Mouse (Mus musculus) brown adipose tissue, adult 24 weeks (tissue): Measurements from ENCODE around the gene Ahcyl2. TPM values are rescaled to one million over a fixed set of nuclear protein-coding genes. Genes with fewer than 3 reads are reported as not detected.
"Not testable (repeated sequence)": the region's sequence is repeated elsewhere in the genome, so short reads cannot be mapped to it uniquely, and the experiment has no call there.

Experiments
- H3K27ac ChIP-seq: fragments of 200-500 bp; replicated peaks from 2 replicates; pipeline ENCODE4 v1.5.1; 2012; ENCODE audit warnings: low read depth, mild to moderate bottlenecking, low read length
- H3K4me1 ChIP-seq: fragments of 200-500 bp; 2 replicates; pipeline ENCODE4 v1.6.1; 2012; ENCODE audit warnings: low read length, mixed read lengths; ENCODE audit not compliant: control insufficient read depth, insufficient read depth, insufficient read length
- H3K4me3 ChIP-seq: fragments of 200-500 bp; 2 replicates; pipeline ENCODE4 v1.5.1; 2012; ENCODE audit warnings: low read depth, mild to moderate bottlenecking, low read length, moderate library complexity; ENCODE audit not compliant: insufficient read depth
- polyA plus RNA-seq: library from polyadenylated mRNA; stranded (reverse); fragments of >200 nt; gene quantifications from 2 replicates; pipeline ENCODE4 v1.2.4, GENCODE M21; 2012; ENCODE audit not compliant: missing spikeins, insufficient read depth, insufficient read length

Gene Ahcyl2
- polyA plus RNA-seq, 1 experiment, result 55.9 TPM

- Histone ChIP-seq H3K4me1 (no peaks in the 10 kb centered on the region), H3K27ac (no peak overlapping the region), H3K4me3 (no peak overlapping the region)
Measured at GRCm38 (mm10) chr6:29759012-29759679, 8.7 kb upstream of the Ahcyl2 start.

DNA sequence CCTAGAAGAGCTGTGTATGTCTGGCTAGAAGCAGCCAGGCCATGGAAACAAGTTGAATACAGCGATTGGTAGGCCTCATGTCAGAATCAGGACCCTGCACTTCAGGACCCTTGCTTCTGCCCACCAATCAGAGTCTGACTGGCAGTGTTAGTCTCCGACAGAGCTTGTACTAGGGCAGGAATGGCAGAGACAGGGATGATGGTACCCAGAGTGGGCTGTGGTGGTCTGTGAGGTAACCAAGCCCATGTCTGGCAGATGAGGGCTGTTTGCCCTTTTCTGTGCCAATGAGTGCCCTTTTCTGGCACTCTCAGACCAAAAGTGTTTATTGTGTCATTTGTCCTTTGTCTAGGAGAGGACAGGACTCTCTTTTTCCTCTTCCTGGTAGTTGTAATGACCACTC is 7.4 kb upstream of the Ahcyl2 start:
- not testable (repeated sequence) for H3K27ac ChIP-seq, H3K4me1 ChIP-seq, H3K4me3 ChIP-seq

DNA sequence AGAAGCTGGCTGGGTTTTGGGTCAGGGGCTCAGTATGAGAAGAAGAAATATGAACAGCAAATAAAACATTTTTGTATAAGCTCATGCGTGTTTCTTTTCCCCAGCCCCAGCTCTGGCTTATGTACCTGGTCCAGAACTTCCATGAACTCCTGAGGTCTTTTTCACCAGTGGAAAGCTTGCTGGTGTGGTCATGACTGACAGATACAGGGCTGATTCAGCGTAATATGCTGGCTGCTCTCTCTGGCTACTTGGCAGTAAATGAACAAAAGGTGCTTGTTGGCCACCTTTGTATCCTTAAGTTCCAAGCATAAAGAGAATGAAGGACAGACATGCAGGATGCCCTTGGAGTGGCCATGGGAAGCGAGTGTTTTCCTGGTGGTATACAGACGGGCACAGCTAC is 6.5 kb upstream of the Ahcyl2 start:
- Histone ChIP-seq H3K4me1 (no peaks in the 10 kb centered on the region), H3K27ac (no peak overlapping the region), H3K4me3 (no peak overlapping the region)

- Histone ChIP-seq H3K4me1 (no peaks in the 10 kb centered on the region), H3K4me3 (no peak overlapping the region), H3K27ac (no peak overlapping the region)
Measured at GRCm38 (mm10) chr6:29762524-29762923, 5.3 kb upstream of the Ahcyl2 start.

GRCm38 (mm10) chr6:29766874-29767273 is 937 bp upstream of the Ahcyl2 start:
- no peak overlapping the region for H3K27ac ChIP-seq
- H3K4me1 ChIP-seq, result peaks cover 7% of the 10 kb centered on the region; the same call in 1 of the 2 replicates
- no peak overlapping the region for H3K4me3 ChIP-seq

GRCm38 (mm10) chr6:29768791-29769441 is 1.1 kb downstream of the Ahcyl2 start:
- Histone ChIP-seq H3K27ac (peak overlapping the region; percentile 21), H3K4me3 (peak overlapping the region; percentile 88), H3K4me1 (peaks cover 7% of the 10 kb centered on the region; the same call in 1 of the 2 replicates)

DNA sequence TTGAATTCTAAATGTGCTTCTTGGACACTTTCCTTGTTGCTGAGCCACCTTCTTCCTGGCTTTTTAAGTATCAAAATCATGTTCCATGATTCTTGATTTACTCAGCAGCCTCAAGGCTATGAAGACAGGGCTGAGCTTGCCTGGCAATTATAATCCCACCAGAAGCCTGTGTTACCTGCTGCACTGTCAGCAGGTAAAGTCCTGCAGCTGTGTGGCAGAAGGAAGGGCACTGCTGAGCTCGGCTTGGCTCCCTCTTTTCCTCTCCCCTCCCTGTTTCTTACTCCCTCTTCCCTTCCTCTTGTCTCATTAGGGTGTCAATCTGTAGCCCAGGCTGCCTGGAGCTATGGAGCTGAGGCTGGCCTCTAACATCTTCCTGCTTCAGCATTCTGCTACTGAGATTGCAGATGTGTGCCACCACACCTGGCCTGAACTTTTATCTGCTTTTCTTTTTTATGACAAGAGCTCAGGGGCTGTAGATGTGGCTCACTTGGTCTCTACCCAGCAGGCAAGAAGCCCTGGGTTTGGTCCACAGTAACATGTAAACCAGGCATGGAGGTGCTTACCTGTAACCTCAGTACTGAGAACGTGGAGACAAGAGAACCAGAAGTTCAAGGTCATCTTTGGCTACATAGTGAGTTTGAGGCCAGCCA is 3.0 kb downstream of the Ahcyl2 start:
- Histone ChIP-seq H3K4me1 (peaks cover 8% of the 10 kb centered on the region; the same call in 1 of the 2 replicates), H3K27ac (no peak overlapping the region), H3K4me3 (no peak overlapping the region)

GRCm38 (mm10) chr6:29772236-29772635 is 4.4 kb downstream of the Ahcyl2 start:
- H3K4me1 ChIP-seq, result peaks cover 8% of the 10 kb centered on the region; the same call in 1 of the 2 replicates
- H3K4me3 ChIP-seq, result no peak overlapping the region
- H3K27ac ChIP-seq, result no peak overlapping the region

DNA sequence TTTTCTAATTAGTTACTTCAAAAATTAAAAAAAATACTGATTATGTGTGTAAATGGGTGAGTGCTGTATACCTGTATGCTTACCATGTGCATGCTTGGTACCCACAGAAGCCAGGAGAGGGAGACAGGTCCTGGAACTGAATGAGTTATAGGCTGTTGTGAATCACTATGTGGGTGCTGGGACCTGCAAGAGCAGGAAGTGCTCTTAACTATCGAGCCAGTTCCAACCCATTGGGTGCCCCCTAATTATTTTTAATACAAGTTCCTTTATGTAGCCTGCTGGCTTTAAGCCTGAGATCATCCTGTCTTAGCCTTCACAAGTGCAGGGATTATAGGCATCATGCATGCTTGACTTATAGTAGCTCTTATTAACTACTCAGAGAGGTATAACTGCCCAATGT is 6.3 kb downstream of the Ahcyl2 start:
- H3K4me3 ChIP-seq, result no peak overlapping the region
- H3K4me1 ChIP-seq, result peaks cover 8% of the 10 kb centered on the region; the same call in 1 of the 2 replicates
- no peak overlapping the region for H3K27ac ChIP-seq

DNA sequence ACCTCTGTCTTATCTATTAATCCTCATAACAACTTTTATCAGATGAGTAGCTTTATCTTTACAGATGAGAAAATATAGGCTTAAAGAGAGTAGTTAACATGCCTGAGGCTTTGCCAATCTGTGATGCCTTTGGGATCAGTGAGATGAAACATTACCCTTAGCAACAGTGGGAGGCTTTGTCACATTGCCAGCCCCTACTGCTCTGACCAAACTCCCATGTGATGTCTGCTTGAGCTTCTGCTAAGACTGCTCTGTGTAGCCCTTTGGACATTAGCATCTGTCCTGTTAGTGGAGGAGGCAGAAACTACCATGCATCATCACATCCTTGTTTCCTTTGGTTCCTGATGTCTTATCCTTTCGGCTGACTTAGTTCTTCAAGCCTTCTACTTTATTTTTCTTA is 7.8 kb downstream of the Ahcyl2 start:
- H3K4me3 ChIP-seq, result no peak overlapping the region
- peaks cover 8% of the 10 kb centered on the region; the same call in 1 of the 2 replicates for H3K4me1 ChIP-seq
- H3K27ac ChIP-seq, result no peak overlapping the region

DNA sequence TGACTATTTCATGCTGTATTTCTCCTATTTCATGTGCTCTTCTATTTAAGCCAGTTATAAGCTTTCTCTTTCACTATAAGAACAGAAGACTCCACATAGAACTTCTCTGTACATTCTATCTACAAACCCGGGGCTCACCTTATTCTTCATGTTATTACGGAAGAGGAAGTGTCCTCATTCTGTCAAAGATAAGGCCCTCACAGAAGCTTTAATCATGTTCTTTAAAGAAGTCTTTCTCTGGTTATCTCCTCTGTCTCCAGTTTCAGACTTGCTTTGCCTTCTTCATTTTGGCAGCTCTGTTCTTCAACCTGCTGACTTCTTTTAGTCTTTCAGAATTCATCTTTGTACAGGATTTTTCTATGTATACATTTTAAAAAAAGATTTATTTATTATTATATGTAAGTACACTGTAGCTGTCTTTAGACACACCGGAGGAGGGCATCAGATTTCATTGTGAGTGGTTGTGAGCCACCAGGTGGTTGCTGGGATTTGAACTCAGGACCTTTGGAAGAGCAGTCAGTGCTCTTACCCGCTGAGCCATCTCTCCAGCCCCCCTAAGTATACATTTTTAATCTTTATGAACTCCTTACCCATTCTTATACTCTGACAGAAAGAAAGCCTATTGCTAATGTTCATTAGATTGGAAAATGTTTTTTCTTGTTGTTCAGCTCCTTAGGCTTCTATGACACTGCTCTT is 8.9 kb downstream of the Ahcyl2 start:
- Histone ChIP-seq H3K4me1 (0 out of 2 replicates have a peak, but pooled peaks cover 2% of the 10 kb centered on the region), H3K27ac (no peak overlapping the region)

DNA sequence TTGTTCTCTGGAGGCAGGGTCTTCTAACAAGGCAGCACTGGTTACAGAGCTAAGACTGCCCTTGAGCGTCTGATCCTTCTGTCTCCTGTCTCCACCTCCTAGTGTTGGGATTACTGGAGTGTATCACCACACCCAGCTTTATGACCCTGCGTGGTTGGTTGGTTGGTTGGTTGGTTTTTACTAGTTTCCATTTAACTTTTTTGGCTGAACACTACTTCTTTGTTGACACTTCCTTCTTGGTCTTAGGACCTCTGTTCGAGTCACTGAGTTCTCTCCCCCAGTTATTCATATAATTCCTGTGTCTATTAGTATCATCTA is 9.4 kb downstream of the Ahcyl2 start:
- Histone ChIP-seq H3K27ac (no peak overlapping the region), H3K4me1 (0 out of 2 replicates have a peak, but pooled peaks cover 2% of the 10 kb centered on the region), H3K4me3 (no peak overlapping the region)

More for the DNA sequence above, 8.9 kb downstream of the Ahcyl2 start:
- H3K4me3 ChIP-seq, result no peak overlapping the region

- Histone ChIP-seq H3K27ac (no peak overlapping the region), H3K4me1 (0 out of 2 replicates have a peak, but pooled peaks cover 2% of the 10 kb centered on the region), H3K4me3 (no peak overlapping the region)
Measured at GRCm38 (mm10) chr6:29780082-29780481, 12.3 kb downstream of the Ahcyl2 start.

DNA sequence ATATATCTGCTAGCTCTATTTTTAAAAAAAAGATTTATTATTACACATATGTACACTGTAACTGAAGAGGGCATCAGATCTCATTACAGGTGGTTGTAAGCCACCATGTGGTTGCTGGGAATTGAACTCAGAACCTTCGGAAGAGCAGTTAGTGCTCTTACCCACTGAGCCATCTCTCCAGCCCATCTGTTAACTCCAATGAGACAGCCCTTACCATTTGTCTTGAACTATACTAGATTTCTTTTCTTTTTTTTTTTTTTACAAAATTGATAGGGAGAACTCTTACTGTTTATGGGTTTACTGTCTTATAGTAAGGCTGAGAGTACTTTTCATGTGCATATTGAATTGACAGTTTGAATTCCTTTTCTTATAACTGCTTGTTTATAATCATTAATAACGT is 12.8 kb downstream of the Ahcyl2 start:
- H3K4me3 ChIP-seq, result no peak overlapping the region
- H3K4me1 ChIP-seq, result 0 out of 2 replicates have a peak, but pooled peaks cover 2% of the 10 kb centered on the region
- no peak overlapping the region for H3K27ac ChIP-seq

DNA sequence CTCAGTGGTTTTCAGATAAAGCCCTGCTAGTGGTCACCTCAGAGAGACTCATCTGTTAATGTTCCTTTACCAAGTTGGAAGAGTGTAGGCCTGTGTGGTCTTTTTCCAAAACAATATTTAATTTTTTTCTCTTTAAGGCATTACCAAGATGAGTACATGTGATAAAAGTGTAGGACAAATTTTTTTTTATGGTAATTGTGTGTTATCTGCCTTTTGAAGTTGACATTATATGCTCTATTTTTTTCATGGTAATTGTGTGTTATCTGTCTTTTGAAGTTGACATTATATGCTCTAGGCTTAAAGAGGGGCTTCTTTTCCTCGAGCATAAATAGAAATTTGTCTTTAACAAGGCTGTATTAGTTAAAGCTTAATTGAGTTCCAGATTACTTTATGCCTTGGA is 14.4 kb downstream of the Ahcyl2 start:
- Histone ChIP-seq H3K4me3 (no peak overlapping the region), H3K4me1 (no peaks in the 10 kb centered on the region), H3K27ac (no peak overlapping the region)
